24 mouse cellular contexts compared by ENCODE assay signal in the genomic region with DNA sequence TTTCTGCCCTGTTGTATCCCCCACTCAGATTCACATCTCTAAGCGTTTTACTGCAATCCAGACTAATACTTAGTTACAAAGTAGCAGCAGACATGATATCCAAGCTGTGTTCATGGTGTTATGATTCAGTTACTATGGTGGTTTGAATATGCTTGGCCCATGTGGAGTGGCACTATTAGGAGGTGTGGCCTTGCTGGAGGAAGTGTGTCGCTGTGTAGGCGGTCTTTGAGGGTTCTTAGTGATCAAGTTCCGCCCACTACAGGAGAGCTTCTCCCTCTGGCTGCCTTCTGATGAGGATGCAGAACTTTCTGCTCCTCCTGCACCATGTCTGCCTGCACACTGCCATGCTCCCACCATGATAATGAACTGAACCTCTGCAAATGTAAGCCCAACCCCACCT.
DNase-seq lines count a peak whose midpoint lies in the region; ATAC-seq lines count a peak whose summit lies in the region.
"Had no signal": no experiment of that assay in that cellular context is flagged by ENCODE, and none has a peak within 500 bp of the region (broad histone marks: within the 10 kb centered on the region; RNA-seq: fewer than 3 reads in every experiment).

No protein-coding gene starts in this region.

- DNase-seq in A20 (ENCODE audit: low read depth, low spot score) = peak; percentile 3
- DNase-seq in CD4-positive, CD25-positive, alpha-beta regulatory T cell, adult 2 months (ENCODE audit: low read depth, low spot score) = peak; percentile 61
- peak; percentile 17 for DNase-seq in splenic B cell, adult 2 months (ENCODE audit: low read depth, low spot score)
- DNase-seq in midbrain, embryonic 10.5 days (ENCODE audit: low spot score) = no peak
- DNase-seq: adrenal gland, postnatal 25 days; B cell, adult 2 months; cerebellum, adult 11-12 months; cerebellum, adult 8-10 months; cerebellum, postnatal 10 days; cerebellum, postnatal 36 days; embryo, embryonic 11 days; forebrain, postnatal 0 days; gastrocnemius, postnatal 14 days; heart, adult 11 months had no signal

- ATAC-seq in activated CD4-positive, CD25-positive, alpha-beta regulatory T cell, adult 4 months = peak; percentile 60
- no peak for ATAC-seq in megakaryocyte-erythroid progenitor cell, adult 5-6 weeks (replicated peaks; ENCODE audit: low FRiP score, low TSS enrichment, poor library complexity, severe bottlenecking)
- ATAC-seq in forebrain, embryonic 13.5 days = no peak
- ATAC-seq: forebrain, embryonic 14.5 days; forebrain, postnatal 0 days; intestine, postnatal 0 days had no signal

- peaks cover 10% of the 10 kb centered on the region for H3K4me1 ChIP-seq in midbrain, embryonic 10.5 days
- peaks cover 5% of the 10 kb centered on the region for H3K4me1 ChIP-seq in forebrain, embryonic 13.5 days

- H3K4me2 ChIP-seq in forebrain, embryonic 13.5 days = no peak overlapping the region
- H3K4me2 ChIP-seq: heart, embryonic 11.5 days; hindbrain, embryonic 12.5 days; hindbrain, embryonic 15.5 days had no signal

- no peak overlapping the region for H3K4me3 ChIP-seq in midbrain, embryonic 10.5 days
- no peak overlapping the region for H3K4me3 ChIP-seq in forebrain, embryonic 13.5 days
- H3K4me3 ChIP-seq: forebrain, embryonic 10.5 days; gastrocnemius, adult 2 months; hindbrain, embryonic 12.5 days; hindbrain, embryonic 15.5 days had no signal

- H3K9ac ChIP-seq in forebrain, embryonic 13.5 days = no peak overlapping the region
- H3K9ac ChIP-seq: forebrain, postnatal 0 days; hindbrain, embryonic 12.5 days; hindbrain, embryonic 15.5 days had no signal

- no peaks in the 10 kb centered on the region for H3K36me3 ChIP-seq in splenic B cell, adult 2 months (ENCODE audit: control insufficient read depth, insufficient read depth, low read length, poor library complexity, severe bottlenecking)
- no peaks in the 10 kb centered on the region for H3K36me3 ChIP-seq in midbrain, embryonic 10.5 days
- H3K36me3 ChIP-seq in forebrain, embryonic 13.5 days (ENCODE audit: poor library complexity, severe bottlenecking) = no peaks in the 10 kb centered on the region
- H3K36me3 ChIP-seq: forebrain, embryonic 10.5 days; hindbrain, embryonic 12.5 days; hindbrain, embryonic 15.5 days had no signal

- WGBS in midbrain, embryonic 10.5 days = 90% methylated on average over 4 of the region's 4 CpGs
- 95% methylated on average over 4 of the region's 4 CpGs for WGBS in forebrain, embryonic 13.5 days

- H3K9me3 ChIP-seq in midbrain, embryonic 10.5 days (replicated peaks) = no peaks in the 10 kb centered on the region
- no peaks in the 10 kb centered on the region for H3K9me3 ChIP-seq in forebrain, embryonic 13.5 days (replicated peaks)
- H3K9me3 ChIP-seq: forebrain, embryonic 10.5 days; hindbrain, embryonic 12.5 days; hindbrain, embryonic 15.5 days had no signal

- H3K27ac ChIP-seq in midbrain, embryonic 10.5 days (replicated peaks) = no peak overlapping the region
- no peak overlapping the region for H3K27ac ChIP-seq in forebrain, embryonic 13.5 days
- H3K27ac ChIP-seq: forebrain, embryonic 10.5 days; gastrocnemius, adult 2 months; hindbrain, embryonic 12.5 days; hindbrain, embryonic 15.5 days had no signal

- no peaks in the 10 kb centered on the region for H3K27me3 ChIP-seq in splenic B cell, adult 2 months (ENCODE audit: control insufficient read depth, insufficient read depth, low read length, poor library complexity, severe bottlenecking)
- peaks cover 23% of the 10 kb centered on the region; the same call in 1 of the 2 replicates for H3K27me3 ChIP-seq in midbrain, embryonic 10.5 days (ENCODE audit: low read depth, poor library complexity, severe bottlenecking)
- no peaks in the 10 kb centered on the region for H3K27me3 ChIP-seq in forebrain, embryonic 13.5 days
- H3K27me3 ChIP-seq: hindbrain, embryonic 15.5 days had no signal
